Mouse (Mus musculus) olfactory bulb, adult 2 months (tissue): Measurements from ENCODE around the gene Igf1.

ENCODE experiments used
- CTCF ChIP-seq: fragments of 200-500 bp; IDR thresholded peaks from 2 replicates; pipeline ENCODE4 v1.5.1; 2012; ENCODE audit warnings: low read depth, mild to moderate bottlenecking, low read length, moderate library complexity; ENCODE audit not compliant: insufficient read depth
- POLR2A ChIP-seq: fragments of 200-500 bp; IDR thresholded peaks from 2 replicates; pipeline ENCODE4 v1.6.1; 2012; ENCODE audit warnings: mild to moderate bottlenecking, low read depth, low read length, moderate library complexity; ENCODE audit not compliant: insufficient read depth

GRCm38 (mm10) chr10:87847882-87848281 lies 10.2 kb upstream of the Igf1 start:
- TF ChIP-seq POLR2A (no peak), CTCF (no peak)
